Mouse (Mus musculus) small intestine, adult 2 months (tissue): ENCODE results near the gene Vmn2r94.

ENCODE experiments used
- CTCF ChIP-seq: fragments of 200-500 bp; IDR thresholded peaks from 2 replicates; pipeline ENCODE4 v1.5.1; 2012; ENCODE audit warnings: low read depth, mild to moderate bottlenecking, control low read depth, inconsistent platforms, low read length, moderate library complexity, mixed read lengths; ENCODE audit not compliant: insufficient replicate concordance, insufficient read length; ENCODE audit errors: extremely low read depth
- POLR2A ChIP-seq: fragments of 200-500 bp; IDR thresholded peaks from 2 replicates; pipeline ENCODE4 v1.6.1; 2012; ENCODE audit warnings: low read depth, mild to moderate bottlenecking, control low read depth, inconsistent platforms, low read length, moderate library complexity

- TF ChIP-seq CTCF, result no peak
- no peak for TF ChIP-seq POLR2A
Measured at GRCm38 (mm10) chr17:18236931-18237330, 40.6 kb downstream of the Vmn2r94 start.
